Comparison of ENCODE assay signal across 9 mouse cellular contexts in the genomic region with DNA sequence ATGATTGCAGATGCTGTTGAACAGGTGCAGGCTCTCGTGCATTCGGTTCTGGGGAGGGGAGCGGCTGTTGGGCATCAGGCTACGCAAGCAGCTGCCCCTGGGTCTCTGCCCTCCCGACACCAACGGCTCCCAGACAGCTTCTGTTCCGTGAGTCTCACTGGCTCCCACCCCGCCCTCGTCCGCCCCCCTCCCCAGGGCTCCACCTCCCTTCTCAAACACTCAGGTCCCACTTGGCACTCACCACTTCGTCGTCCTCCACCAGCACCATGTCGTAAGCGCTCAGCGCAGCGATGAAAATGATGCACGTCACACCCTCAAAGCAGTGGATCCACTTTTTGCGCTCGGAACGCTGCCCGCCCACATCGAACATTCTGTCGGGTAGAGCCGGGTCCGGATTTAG. TPM values are rescaled to one million over a fixed set of nuclear protein-coding genes. Genes with fewer than 3 reads are reported as not detected.
DNase-seq lines count a peak whose midpoint lies in the region; ATAC-seq and TF ChIP-seq lines count a peak whose summit lies in the region.
"Had no signal": no experiment of that assay in that cellular context is flagged by ENCODE, and none has a peak within 500 bp of the region (broad histone marks: within the 10 kb centered on the region; RNA-seq: fewer than 3 reads in every experiment).

No protein-coding gene starts in this region.

- no peaks in the 10 kb centered on the region for H3K36me3 ChIP-seq in kidney, adult 2 months (ENCODE audit: control insufficient read depth, insufficient read depth, low read length)
- H3K36me3 ChIP-seq in hindbrain, embryonic 14.5 days (replicated peaks; ENCODE audit: control insufficient read depth, insufficient read depth) = no peaks in the 10 kb centered on the region
- H3K36me3 ChIP-seq in midbrain, embryonic 11.5 days (ENCODE audit: control insufficient read depth, insufficient read depth, low read length) = no peaks in the 10 kb centered on the region

- H3K9me3 ChIP-seq in hindbrain, embryonic 14.5 days (ENCODE audit: control insufficient read depth, low read length) = no peaks in the 10 kb centered on the region
- no peaks in the 10 kb centered on the region for H3K9me3 ChIP-seq in midbrain, embryonic 11.5 days (ENCODE audit: control insufficient read depth, low read length)

- peaks cover 3% of the 10 kb centered on the region; the same call in 1 of the 2 replicates for H3K4me1 ChIP-seq in kidney, adult 2 months (ENCODE audit: control insufficient read depth, insufficient read depth, low read length)
- H3K4me1 ChIP-seq in hindbrain, embryonic 14.5 days (replicated peaks; ENCODE audit: control insufficient read depth, insufficient read depth, low read length) = 0 out of 2 replicates have a peak, but pooled peaks cover 3% of the 10 kb centered on the region
- H3K4me1 ChIP-seq in midbrain, embryonic 11.5 days (ENCODE audit: control insufficient read depth, insufficient read depth, low read length) = peaks cover 14% of the 10 kb centered on the region

- H3K4me2 ChIP-seq in hindbrain, embryonic 14.5 days (replicated peaks) = peak overlapping the region; percentile 55
- H3K4me2 ChIP-seq in midbrain, embryonic 11.5 days = peak overlapping the region; percentile 56

- peak; percentile 31; the same call in 1 of the 2 replicates for ATAC-seq in hindbrain, embryonic 14.5 days (ENCODE audit: low FRiP score)
- ATAC-seq in midbrain, embryonic 11.5 days (ENCODE audit: low FRiP score) = peak; percentile 36; the same call in 1 of the 2 replicates
- no peak for ATAC-seq in monocyte, adult 5-6 weeks (replicated peaks; ENCODE audit: insufficient number of reproducible peaks, low FRiP score, low TSS enrichment, poor library complexity, severe bottlenecking)

- TF ChIP-seq POLR2A in kidney, adult 2 months (IDR thresholded peaks at IDR 0.05; ENCODE audit: low read depth, low read length) = no peak

- TF ChIP-seq CTCF in kidney, adult 2 months (conservative IDR thresholded peaks at IDR 0.05; ENCODE audit: insufficient read depth, insufficient read length, low read depth, low read length) = no peak

- no peak for DNase-seq in kidney, adult 2 months
- no peak for DNase-seq in kidney, postnatal 36 days
- peak; percentile 33 for DNase-seq in brain, adult 2 months (ENCODE audit: low read depth, low spot score)
- DNase-seq in hindbrain, embryonic 14.5 days (ENCODE audit: low spot score) = no peak
- DNase-seq in midbrain, embryonic 11.5 days (ENCODE audit: low spot score, missing footprints) = no peak
- no peak for DNase-seq in testis, postnatal 10 days (ENCODE audit: low spot score)
- no peak for DNase-seq in gastrocnemius, postnatal 10 days

- H3K9ac ChIP-seq in hindbrain, embryonic 14.5 days = peak overlapping the region; percentile 41
- H3K9ac ChIP-seq in midbrain, embryonic 11.5 days (ENCODE audit: low read length) = peak overlapping the region; percentile 45

- WGBS in kidney, adult 2 months = 2% methylated on average over 24 of the region's 25 CpGs
- 1% methylated on average over 22 of the region's 25 CpGs for WGBS in hindbrain, embryonic 14.5 days
- 3% methylated on average over 25 of the region's 25 CpGs for WGBS in midbrain, embryonic 11.5 days

- H3K27ac ChIP-seq in kidney, adult 2 months (ENCODE audit: insufficient read depth, low read depth, low read length) = no peak overlapping the region
- H3K27ac ChIP-seq in hindbrain, embryonic 14.5 days = no peak overlapping the region
- no peak overlapping the region for H3K27ac ChIP-seq in midbrain, embryonic 11.5 days (ENCODE audit: low read depth, low read length)
- H3K27ac ChIP-seq: macrophage had no signal

- H3K4me3 ChIP-seq in kidney, adult 2 months (ENCODE audit: insufficient read depth, low read depth, low read length) = peak overlapping the region; percentile 6; the same call in 1 of the 2 replicates
- peak overlapping the region; percentile 26 for H3K4me3 ChIP-seq in hindbrain, embryonic 14.5 days (replicated peaks; ENCODE audit: low read length)
- peak overlapping the region; percentile 34 for H3K4me3 ChIP-seq in midbrain, embryonic 11.5 days (ENCODE audit: low read depth, low read length)

- H3K27me3 ChIP-seq in kidney, adult 2 months (replicated peaks; ENCODE audit: control insufficient read depth, insufficient read depth, low read length) = no peaks in the 10 kb centered on the region
- peaks cover 33% of the 10 kb centered on the region for H3K27me3 ChIP-seq in hindbrain, embryonic 14.5 days (ENCODE audit: control insufficient read depth, insufficient read depth, low read length)
- peaks cover 34% of the 10 kb centered on the region for H3K27me3 ChIP-seq in midbrain, embryonic 11.5 days (ENCODE audit: control insufficient read depth, insufficient read depth, low read length)

RNA-seq across cellular contexts. Expression of gene Gnat1, which starts 3.2 kb away (rescaled TPM):
- 0.09 and 0.22 TPM in 2 replicates for polyA plus RNA-seq in kidney, adult 2 months (2012; rRNA removed)
- 1.3 TPM in 2 replicates for polyA plus RNA-seq in hindbrain, embryonic 14.5 days (2014; fragmentation: Nextera tagmentation; extraction: Ambion mirVana)
- 1.1 and 1.4 TPM in 2 replicates for polyA plus RNA-seq in midbrain, embryonic 11.5 days (2014; fragmentation: Nextera tagmentation; extraction: Ambion mirVana)
- 1.8 TPM in 1 of 3 replicates, not detected in the others for total RNA-seq in monocyte, adult 5-6 weeks (2017)
- total RNA-seq in gastrocnemius, postnatal 10 days (2021) = not detected
- polyA plus RNA-seq: macrophage had no signal

RNA-seq across cellular contexts. Expression of gene Slc38a3, which starts 7.0 kb away (rescaled TPM):
- polyA plus RNA-seq in kidney, adult 2 months (2012; rRNA removed) = 77.9 and 139 TPM in 2 replicates
- 48.3 and 48.5 TPM in 2 replicates for polyA plus RNA-seq in hindbrain, embryonic 14.5 days (2014; fragmentation: Nextera tagmentation; extraction: Ambion mirVana)
- polyA plus RNA-seq in midbrain, embryonic 11.5 days (2014; fragmentation: Nextera tagmentation; extraction: Ambion mirVana) = 11.2 and 11.7 TPM in 2 replicates
- not detected in 3 replicates for total RNA-seq in monocyte, adult 5-6 weeks (2017)
- 10 to 100 TPM; 17.6 to 20.4 TPM for total RNA-seq in gastrocnemius, postnatal 10 days (2021)
- polyA plus RNA-seq: macrophage had no signal

RNA-seq across cellular contexts. Expression of gene Sema3f, which starts 34.0 kb away (rescaled TPM):
- polyA plus RNA-seq in kidney, adult 2 months (2012; rRNA removed) = 39.1 and 45.5 TPM in 2 replicates
- polyA plus RNA-seq in hindbrain, embryonic 14.5 days (2014; fragmentation: Nextera tagmentation; extraction: Ambion mirVana) = 17.5 and 17.7 TPM in 2 replicates
- 9.6 and 11.9 TPM in 2 replicates for polyA plus RNA-seq in midbrain, embryonic 11.5 days (2014; fragmentation: Nextera tagmentation; extraction: Ambion mirVana)
- not detected in 3 replicates for total RNA-seq in monocyte, adult 5-6 weeks (2017)
- 10 to 100 TPM; 11.9 to 18.0 TPM for total RNA-seq in gastrocnemius, postnatal 10 days (2021)
- polyA plus RNA-seq: macrophage had no signal

RNA-seq across cellular contexts. Expression of gene Gnai2, which starts 41.1 kb away (rescaled TPM):
- polyA plus RNA-seq in kidney, adult 2 months (2012; rRNA removed) = 356 and 366 TPM in 2 replicates
- 282 and 291 TPM in 2 replicates for polyA plus RNA-seq in hindbrain, embryonic 14.5 days (2014; fragmentation: Nextera tagmentation; extraction: Ambion mirVana)
- polyA plus RNA-seq in midbrain, embryonic 11.5 days (2014; fragmentation: Nextera tagmentation; extraction: Ambion mirVana) = 578 and 581 TPM in 2 replicates
- 646 to 794 TPM (median 705 TPM) in 3 replicates for total RNA-seq in monocyte, adult 5-6 weeks (2017)
- total RNA-seq in gastrocnemius, postnatal 10 days (2021) = 100 to 1,000 TPM; 193 to 231 TPM
